Mouse (Mus musculus) adrenal gland, postnatal 36 days (tissue): ENCODE measurements around the gene Slc23a4. TPM values are rescaled to one million over a fixed set of nuclear protein-coding genes. Genes with fewer than 3 reads are reported as not detected.

ENCODE experiments used
- DNase-seq, 2 experiments: peaks; one replicate each; pipeline ENCODE4 v3.0.0; 2021; ENCODE audit warnings: mixed read lengths in 1 of 2
- total RNA-seq, 2 experiments: library from RNA; stranded (reverse); gene quantifications; 2 replicates each; pipeline ENCODE4 v1.2.3; 2021

The Slc23a4 gene
- total RNA-seq, 2 experiments from 2014 or later, result 0.20 to 0.36 TPM

DNA sequence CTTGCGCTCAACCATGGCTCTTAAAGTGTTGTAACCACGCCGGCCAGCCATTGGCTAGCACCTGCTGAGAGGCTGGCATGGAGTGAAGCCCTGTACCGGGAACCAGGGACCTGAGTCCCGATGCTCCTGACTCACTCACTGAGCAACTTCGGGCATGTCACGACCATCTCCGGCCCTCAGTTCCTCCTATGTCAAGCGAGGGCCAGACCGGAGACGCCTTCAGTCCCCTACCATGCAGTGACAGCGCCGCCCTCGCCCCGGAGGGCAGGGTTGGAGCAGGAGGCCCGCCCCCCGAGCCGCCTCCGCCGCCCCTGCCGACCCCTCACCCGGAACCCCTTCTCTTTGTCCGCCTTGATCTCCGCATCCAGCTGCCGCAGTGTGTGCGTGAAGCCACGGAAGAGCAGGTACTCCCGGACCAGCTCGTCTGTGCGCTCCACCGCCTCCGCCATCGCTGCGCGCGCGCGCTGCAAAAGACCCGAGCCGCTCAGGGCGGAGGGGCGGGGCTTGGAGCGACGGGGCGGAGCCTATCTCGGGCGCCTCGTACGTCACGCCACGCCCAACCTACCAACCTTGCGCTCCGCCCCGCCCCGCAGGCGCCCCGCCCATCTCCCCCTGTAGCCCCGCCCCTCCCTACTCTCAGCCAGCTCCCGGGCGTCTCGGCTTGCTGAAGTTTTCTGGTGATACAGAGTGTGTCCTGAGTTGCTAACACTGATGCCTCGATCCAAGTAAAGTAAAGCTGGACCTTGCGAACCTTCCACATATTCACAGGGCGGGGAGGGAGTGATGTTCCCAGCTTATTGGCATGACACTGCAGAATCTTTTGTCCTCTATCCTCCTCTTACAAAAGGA, 77.6 kb downstream of the Slc23a4 start, which contains the start of gene Wdr91:
Gene Wdr91, minus strand, starts transcription at position 506 of the 849 bp plus-strand sequence.
- peak; percentile 94 to 97 for DNase-seq

DNA sequence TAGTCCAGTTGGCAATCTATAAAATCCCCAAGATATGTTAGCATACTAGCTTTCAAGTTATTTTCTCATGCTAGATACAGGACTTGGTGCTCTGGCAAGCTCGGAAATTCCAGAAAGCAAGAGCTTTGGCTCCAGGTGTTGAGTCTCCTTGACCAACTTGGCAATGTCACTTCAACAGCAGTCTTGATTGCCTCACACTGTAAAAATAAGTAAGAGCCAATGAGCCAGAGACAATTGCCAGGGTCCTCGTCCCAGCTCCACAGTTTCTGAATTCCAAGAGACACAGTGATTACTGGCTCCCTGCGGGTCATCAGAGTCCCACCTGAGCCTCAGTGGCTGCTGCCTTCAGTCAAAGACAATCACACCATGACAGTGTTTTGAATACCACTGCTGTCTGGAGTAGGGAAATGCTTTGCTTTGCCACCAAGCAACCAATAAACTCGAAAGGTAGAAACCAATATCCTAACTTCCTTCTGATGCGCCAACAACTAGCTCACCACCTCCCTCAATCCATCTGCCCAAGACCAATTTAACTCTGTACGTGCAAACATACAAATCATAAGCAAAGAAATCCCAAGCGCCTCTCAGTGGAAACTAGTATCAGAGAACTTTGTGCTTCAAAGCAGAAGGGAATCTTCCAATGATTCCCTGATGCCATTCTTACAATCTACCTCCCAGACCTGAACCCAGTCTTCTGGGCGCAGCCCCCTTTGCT, 78.4 kb downstream of the Slc23a4 start:
- no peak for DNase-seq

DNA sequence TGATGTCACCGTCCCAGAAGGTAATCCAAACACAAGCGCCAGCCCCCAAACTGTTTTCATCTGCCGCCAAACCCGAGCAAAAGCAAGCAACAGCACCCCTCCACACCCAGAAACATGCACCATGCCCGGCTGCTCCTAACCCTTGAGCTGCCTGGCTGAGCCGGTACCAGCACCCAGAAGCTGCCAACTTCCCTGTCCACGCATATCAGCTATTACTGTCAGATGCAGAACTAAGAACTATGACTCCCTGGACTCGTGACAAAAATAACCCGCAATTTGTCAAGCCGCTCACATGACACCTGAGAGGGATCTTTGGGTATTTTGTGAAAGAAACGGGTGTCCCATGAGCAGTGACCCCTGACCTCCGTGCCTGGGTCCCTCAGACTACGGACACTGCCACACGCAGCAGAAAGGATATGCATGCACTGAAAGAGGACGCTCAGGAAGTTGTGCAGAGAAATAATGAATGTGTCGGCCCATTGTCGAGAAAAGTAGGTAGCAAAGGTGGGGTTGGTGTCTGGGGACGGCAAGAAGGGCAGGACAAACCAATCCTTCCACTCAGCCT, 80.4 kb downstream of the Slc23a4 start:
- no peak for DNase-seq

DNA sequence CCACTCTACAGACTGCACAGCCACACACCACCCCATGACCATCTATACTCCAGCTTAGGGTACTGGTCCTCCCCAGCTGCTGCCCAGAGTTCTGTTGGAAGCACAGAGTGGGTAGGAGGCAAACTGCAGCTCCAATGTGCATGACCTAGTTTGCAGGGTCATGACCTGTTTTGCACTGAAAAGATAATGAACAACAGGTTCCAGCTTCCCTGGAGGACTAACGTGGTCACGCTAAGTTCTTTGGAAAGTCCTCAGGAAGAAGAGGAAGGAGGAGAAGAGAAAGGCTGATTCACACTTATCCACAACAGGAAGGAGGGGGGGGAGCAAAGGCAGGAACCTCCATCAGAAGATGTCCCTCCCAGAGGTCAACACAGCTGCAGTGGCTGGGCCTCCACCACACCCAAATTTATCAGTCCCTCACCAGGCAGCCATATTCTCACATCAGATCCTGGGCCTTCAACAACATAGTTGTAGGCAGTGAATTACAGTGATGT, 81.0 kb downstream of the Slc23a4 start:
- no peak for DNase-seq

DNA sequence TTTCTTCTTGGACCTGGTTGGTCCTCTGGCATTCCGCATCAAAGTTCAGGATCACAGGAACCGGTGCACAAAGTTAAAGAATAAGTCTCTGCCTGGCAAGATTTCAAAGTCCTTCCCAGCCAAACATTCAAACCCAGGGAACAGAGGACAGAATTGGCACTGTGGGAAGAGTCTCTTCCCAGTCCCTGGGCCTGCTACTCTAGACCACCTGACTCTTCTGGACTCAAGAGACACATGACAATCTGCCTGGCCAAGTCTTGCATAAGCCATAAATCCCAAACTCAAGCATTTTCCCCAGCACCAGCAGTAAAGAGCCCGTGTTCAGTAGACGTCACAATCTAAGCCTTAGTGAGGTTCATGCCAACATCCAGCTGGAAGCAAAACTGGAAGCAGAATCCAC, 81.5 kb downstream of the Slc23a4 start:
- DNase-seq, result peak in 1 of 2 experiments; percentile 31

DNA sequence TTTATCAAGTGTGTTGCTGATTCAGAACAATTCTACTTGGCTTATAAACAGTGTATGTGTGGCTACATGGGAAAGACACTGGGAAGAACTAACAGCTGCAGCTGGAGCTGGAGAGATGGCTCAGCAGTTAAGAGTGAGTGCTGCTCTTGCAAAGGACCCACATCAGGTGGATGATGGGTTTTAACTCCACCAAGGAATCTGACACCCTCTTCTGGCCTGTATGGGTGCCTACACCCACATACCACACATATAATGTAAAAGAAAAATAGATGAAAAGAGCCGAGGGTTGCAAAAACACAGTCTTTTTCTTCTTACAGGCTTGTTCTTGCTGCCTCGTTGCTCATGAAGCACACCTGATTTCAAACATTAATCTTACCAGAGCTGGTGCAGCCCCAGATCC, 82.1 kb downstream of the Slc23a4 start:
- no peak for DNase-seq

DNA sequence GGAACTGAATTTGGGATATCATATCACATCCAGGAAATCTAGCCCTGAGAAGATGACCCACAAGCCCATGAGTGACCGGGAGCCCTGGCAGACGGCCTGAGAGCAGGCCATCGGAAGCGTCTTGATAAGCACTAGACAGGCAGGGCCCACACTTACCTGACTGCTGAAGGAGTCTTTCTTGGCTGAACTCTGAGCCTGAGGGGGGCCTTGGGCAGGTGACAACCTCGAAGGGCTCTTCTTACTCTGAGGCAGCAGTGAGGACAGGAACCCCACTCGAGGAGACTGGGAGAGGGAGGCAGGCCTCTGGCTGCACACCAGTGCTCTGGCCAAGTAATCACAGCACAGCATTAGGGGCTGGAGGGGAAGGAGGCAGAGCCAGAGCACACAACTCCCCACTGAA, 83.8 kb downstream of the Slc23a4 start:
- DNase-seq, result no peak

DNA sequence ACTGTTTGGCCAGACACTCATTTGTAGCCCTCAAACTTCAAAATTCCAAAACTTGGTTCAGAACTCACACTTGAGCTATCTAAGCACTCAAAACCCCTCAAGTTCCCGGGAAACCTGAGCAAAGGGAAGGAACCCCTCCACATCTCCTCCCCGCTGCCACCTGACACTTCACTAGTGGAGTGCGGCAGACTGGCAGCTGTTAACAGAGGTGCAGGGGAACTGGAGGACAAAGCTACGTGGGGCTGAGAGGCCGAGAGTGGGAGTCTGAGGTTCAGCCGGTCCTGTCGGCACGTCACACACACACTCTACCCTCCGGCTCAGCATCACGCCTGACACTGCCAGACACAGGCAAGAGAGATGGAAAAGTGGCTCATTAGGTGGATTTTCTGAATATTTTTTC, 84.4 kb downstream of the Slc23a4 start:
- DNase-seq, result no peak

DNA sequence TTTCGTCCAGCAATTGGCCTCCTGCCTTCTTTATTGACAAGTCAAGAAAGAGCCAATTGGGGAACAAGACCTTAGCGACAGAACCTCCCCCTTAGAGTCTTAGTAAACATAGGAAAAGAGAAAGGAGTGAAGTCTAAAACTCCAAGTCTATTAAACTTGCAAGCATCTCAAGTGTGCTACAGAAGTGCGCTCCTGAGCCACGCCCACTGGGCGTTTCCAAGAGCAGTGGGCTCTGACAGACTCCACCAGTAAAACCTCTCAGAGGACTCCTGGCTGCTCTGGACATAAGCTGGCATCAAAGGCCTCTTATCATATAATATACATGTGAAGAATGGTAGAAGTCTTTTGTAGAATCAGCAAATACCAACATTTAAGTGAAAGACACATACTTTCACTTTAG, 84.8 kb downstream of the Slc23a4 start:
- no peak for DNase-seq

DNA sequence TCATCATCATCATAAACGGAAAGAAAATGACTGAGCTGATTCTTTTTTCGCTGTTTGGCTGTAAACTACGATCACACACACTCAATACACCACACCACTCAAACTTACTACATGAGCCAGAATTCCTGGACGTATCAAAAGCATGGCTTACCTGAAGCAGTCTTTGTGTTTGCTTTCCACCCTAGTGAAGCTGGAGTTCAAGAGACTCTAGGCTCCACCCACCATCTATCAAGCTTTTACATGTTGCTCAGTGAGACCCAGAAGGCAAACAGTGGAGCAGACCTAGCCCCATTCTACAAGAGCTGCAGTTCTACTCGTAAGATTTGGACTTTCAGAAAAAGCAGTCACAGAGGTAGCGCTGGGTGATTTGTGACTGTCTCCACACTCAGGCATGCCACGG, 85.6 kb downstream of the Slc23a4 start:
- DNase-seq, result no peak

DNA sequence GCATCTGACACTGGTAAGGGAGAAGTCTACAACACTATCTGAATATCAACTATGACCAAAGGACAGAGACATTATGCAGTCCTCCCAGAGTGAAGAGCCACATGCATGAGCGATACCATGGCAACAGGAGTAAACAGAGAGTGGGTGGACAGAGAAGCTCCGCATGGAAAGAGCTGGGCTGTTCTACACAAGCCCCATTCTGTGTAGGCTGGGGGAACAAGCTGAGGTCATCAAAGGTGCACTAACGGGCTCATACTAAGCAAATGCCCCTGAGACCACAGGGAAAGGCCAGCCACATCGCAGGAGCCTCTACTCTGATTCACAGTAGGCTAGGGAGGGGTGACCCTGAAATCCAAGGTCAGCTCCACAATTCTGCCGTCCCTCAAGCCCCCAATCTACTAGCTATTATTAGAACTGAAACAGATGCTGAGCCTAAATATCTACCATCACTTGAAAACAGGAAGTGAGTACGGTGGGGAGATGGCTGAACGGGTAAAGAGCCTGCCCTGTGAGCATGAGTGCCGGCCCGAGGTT, 86.2 kb downstream of the Slc23a4 start:
- peak in 1 of 2 experiments; percentile 31 for DNase-seq

DNA sequence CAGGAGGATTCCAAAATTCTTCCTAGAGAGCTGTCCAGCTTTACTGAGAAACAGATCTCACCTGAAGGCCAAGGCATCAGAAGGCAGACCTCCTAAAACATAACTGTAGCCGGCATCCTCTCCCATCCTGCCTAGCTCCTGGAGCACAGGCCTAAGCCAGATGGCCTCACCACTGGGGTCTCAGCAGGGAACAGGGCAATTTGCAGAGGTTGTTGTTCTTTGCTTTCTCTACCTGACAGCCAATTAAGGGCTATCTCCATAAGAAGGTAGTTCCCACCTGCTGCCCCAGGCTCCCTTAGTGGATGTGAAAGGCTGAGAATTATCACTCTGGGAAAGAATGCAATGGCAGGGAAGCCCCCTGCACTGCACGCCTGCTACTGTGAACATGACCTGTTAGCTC, 87.2 kb downstream of the Slc23a4 start:
- no peak for DNase-seq

DNA sequence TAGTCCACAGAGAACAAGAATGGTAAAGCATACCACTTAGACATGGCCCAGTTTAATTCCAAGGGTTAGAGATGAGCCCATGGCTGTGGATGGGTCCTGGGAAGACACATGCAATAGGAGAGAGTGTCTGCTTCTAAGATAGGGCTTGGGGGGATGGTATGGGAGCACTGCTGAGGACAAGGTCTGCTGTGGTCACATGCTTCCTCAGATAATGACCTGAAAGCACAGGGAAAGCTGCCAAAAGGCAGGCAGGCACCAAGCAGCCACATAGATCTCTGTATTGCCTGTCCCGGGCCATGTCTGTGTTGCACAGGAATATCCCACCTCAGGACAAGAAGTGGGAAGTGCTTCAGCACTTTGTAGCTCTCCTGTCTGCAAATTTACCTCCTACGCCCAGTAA, 89.1 kb downstream of the Slc23a4 start:
- peak; percentile 48 to 62 for DNase-seq

DNA sequence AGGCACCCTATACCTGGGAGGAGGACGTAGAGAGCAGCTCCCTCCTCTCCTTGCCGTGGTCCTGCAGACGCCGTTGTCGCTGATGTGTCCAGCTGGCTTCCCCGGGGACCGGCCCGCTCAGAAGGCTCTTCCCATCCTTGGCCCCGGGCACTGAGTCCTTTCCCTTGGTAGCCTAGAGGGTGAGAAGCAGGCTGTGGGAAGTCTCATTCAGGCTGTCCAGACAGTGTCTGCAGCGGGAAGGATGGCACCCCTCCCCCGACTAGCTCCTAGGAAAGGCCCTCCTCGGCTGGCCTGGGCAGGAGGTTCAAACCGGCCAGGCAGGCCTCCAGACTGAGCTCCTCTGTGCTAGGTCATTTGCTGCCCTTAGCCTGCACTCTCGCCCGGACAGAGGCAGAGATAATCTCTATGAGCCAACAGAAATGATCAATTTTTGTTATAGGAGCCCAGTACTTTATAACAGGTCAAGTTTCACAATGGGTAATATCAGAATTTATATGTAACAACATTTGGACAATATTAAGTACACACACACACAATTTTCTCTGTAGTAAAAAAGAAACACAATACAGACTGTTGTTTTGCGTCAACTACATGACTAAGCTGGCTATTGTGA, 91.9 kb downstream of the Slc23a4 start:
- DNase-seq, result no peak

DNA sequence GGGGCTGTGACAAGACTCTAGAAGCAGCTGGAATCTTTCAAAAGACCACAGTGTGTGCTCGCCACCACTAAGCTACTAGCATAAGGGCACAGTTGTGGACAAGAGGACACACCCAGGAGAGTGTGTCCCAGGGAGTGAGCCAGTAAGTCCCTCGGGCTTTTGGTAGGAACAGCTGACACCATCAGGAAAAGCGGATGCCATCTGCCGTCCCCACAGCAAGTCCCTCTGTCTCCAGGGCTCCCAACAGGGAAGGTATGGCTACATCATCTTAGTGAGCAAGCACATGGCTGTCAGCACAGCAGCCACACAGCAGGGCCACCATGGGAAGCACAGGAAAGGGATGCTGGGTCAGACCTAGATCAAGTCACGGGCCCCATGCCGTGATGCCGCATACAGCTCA, 92.6 kb downstream of the Slc23a4 start:
- no peak for DNase-seq

Other genes with a start within 250 kb of the Slc23a4 start
- gene Agbl3, start 208.0 kb downstream of the Slc23a4 start, total RNA-seq, result 10 to 100 TPM; 11.9 to 16.1 TPM
- 10 to 100 TPM; 30.6 to 32.5 TPM for gene Tmem140, start 125.3 kb downstream of the Slc23a4 start, total RNA-seq
- gene Cyren, start 110.3 kb downstream of the Slc23a4 start, total RNA-seq, result 1 to 10 TPM; 5.3 to 9.6 TPM
- gene Wdr91, start 77.5 kb downstream of the Slc23a4 start, total RNA-seq, result 10 to 100 TPM; 13.9 to 14.9 TPM
- not detected for gene Stra8, start 68.2 kb downstream of the Slc23a4 start, total RNA-seq
- gene Cnot4, start 145.3 kb upstream of the Slc23a4 start, total RNA-seq, result 10 to 100 TPM; 23.3 to 33.5 TPM
- 10 to 100 TPM; 31.6 to 42.0 TPM for gene Nup205, start 189.0 kb upstream of the Slc23a4 start, total RNA-seq